Mouse (Mus musculus) lung, adult 2 months (tissue): Measurements from ENCODE around the gene Soga1.

ENCODE experiments used
- CTCF ChIP-seq: fragments of 200-500 bp; IDR thresholded peaks from 2 replicates; pipeline ENCODE4 v1.5.1; 2011; ENCODE audit warnings: mild to moderate bottlenecking, low read length, control low read depth; ENCODE audit not compliant: insufficient read depth
- POLR2A ChIP-seq: fragments of 200-500 bp; IDR thresholded peaks from 2 replicates; pipeline ENCODE4 v1.6.1; 2011; ENCODE audit warnings: low read depth, mild to moderate bottlenecking, control low read depth, low read length, borderline replicate concordance; ENCODE audit errors: extremely low read depth

GRCm38 (mm10) chr2:157048395-157049181 lies 30.5 kb downstream of the Soga1 start:
- TF ChIP-seq CTCF (no peak), POLR2A (no peak)
